Mouse (Mus musculus) splenic B cell, adult 2 months (primary cell): ENCODE data around the gene Macrod1.

Experiments used
- DNase-seq: peaks from one replicate; pipeline ENCODE4 v3.0.0-alpha.2; 2011; ENCODE audit warnings: low read depth, low spot score
- H3K27me3 ChIP-seq: 2 replicates; pipeline ENCODE4 v1.6.1; 2012; ENCODE audit warnings: mild to moderate bottlenecking, low read length, moderate library complexity, mixed read lengths; ENCODE audit not compliant: control insufficient read depth, poor library complexity, insufficient read depth, severe bottlenecking
- H3K36me3 ChIP-seq: 2 replicates; pipeline ENCODE4 v1.6.1; 2012; ENCODE audit warnings: mild to moderate bottlenecking, low read length, moderate library complexity, mixed read lengths; ENCODE audit not compliant: control insufficient read depth, poor library complexity, insufficient read depth, severe bottlenecking

Gene Macrod1

GRCm38 (mm10) chr19:7128551-7129475, 72.2 kb downstream of the Macrod1 start:
- no peaks in the 10 kb centered on the region for H3K27me3 ChIP-seq
- H3K36me3 ChIP-seq = no peaks in the 10 kb centered on the region
- no peak for DNase-seq

GRCm38 (mm10) chr19:7130317-7130716, 73.7 kb downstream of the Macrod1 start:
- peak; percentile 70 for DNase-seq
- no peaks in the 10 kb centered on the region for H3K36me3 ChIP-seq
- no peaks in the 10 kb centered on the region for H3K27me3 ChIP-seq

- no peaks in the 10 kb centered on the region for H3K27me3 ChIP-seq
- DNase-seq = no peak
- H3K36me3 ChIP-seq = no peaks in the 10 kb centered on the region
Measured at GRCm38 (mm10) chr19:7133436-7133835, 76.8 kb downstream of the Macrod1 start.

GRCm38 (mm10) chr19:7134631-7135091, 78.1 kb downstream of the Macrod1 start:
- H3K36me3 ChIP-seq = no peaks in the 10 kb centered on the region
- no peak for DNase-seq
- H3K27me3 ChIP-seq = no peaks in the 10 kb centered on the region

- no peak for DNase-seq
- H3K27me3 ChIP-seq = no peaks in the 10 kb centered on the region
- no peaks in the 10 kb centered on the region for H3K36me3 ChIP-seq
Measured at GRCm38 (mm10) chr19:7135525-7135924, 78.9 kb downstream of the Macrod1 start.

GRCm38 (mm10) chr19:7136016-7136415, 79.4 kb downstream of the Macrod1 start:
- no peak for DNase-seq

GRCm38 (mm10) chr19:7136714-7137498, 80.3 kb downstream of the Macrod1 start:
- DNase-seq = no peak
- Histone ChIP-seq H3K36me3 (no peaks in the 10 kb centered on the region), H3K27me3 (no peaks in the 10 kb centered on the region)

More at GRCm38 (mm10) chr19:7136016-7136415, 79.4 kb downstream of the Macrod1 start:
- Histone ChIP-seq H3K27me3 (no peaks in the 10 kb centered on the region), H3K36me3 (no peaks in the 10 kb centered on the region)

- H3K27me3 ChIP-seq = no peaks in the 10 kb centered on the region
- no peak for DNase-seq
- no peaks in the 10 kb centered on the region for H3K36me3 ChIP-seq
Measured at GRCm38 (mm10) chr19:7138327-7138726, 81.7 kb downstream of the Macrod1 start.

GRCm38 (mm10) chr19:7139321-7139720, 82.7 kb downstream of the Macrod1 start:
- DNase-seq = no peak
- Histone ChIP-seq H3K27me3 (no peaks in the 10 kb centered on the region), H3K36me3 (no peaks in the 10 kb centered on the region)

- Histone ChIP-seq H3K27me3 (no peaks in the 10 kb centered on the region), H3K36me3 (no peaks in the 10 kb centered on the region)
- no peak for DNase-seq
Measured at GRCm38 (mm10) chr19:7140373-7140772, 83.8 kb downstream of the Macrod1 start.

- H3K36me3 ChIP-seq = no peaks in the 10 kb centered on the region
- H3K27me3 ChIP-seq = no peaks in the 10 kb centered on the region
- no peak for DNase-seq
Measured at GRCm38 (mm10) chr19:7140856-7141421, 84.3 kb downstream of the Macrod1 start.

GRCm38 (mm10) chr19:7142207-7142915, 85.8 kb downstream of the Macrod1 start:
- no peak for DNase-seq
- H3K36me3 ChIP-seq = no peaks in the 10 kb centered on the region
- no peaks in the 10 kb centered on the region for H3K27me3 ChIP-seq

- Histone ChIP-seq H3K36me3 (no peaks in the 10 kb centered on the region), H3K27me3 (no peaks in the 10 kb centered on the region)
- DNase-seq = peak; percentile 66
Measured at GRCm38 (mm10) chr19:7143854-7144253, 87.2 kb downstream of the Macrod1 start.

- no peak for DNase-seq
- Histone ChIP-seq H3K27me3 (no peaks in the 10 kb centered on the region), H3K36me3 (no peaks in the 10 kb centered on the region)
Measured at GRCm38 (mm10) chr19:7144458-7144857, 87.8 kb downstream of the Macrod1 start.
